Mouse (Mus musculus) CH12.LX (cell line): ENCODE data around the gene Adcyap1. TPM values are rescaled to one million over a fixed set of nuclear protein-coding genes. Genes with fewer than 3 reads are reported as not detected.

Source experiments
- DNase-seq: peaks from one replicate; pipeline ENCODE4 v3.0.0-alpha.2; 2013; ENCODE audit errors: extremely low read depth
- H3K27ac ChIP-seq: 2 replicates; pipeline ENCODE4 v1.5.1; 2012; ENCODE audit warnings: low read depth, mild to moderate bottlenecking, control low read depth, moderate library complexity; ENCODE audit not compliant: insufficient read depth
- H3K27me3 ChIP-seq: replicated peaks from 2 replicates; pipeline ENCODE3; 2012; ENCODE audit warnings: inconsistent platforms
- H3K36me3 ChIP-seq, 2 experiments: replicated peaks in 1 of 2; 2 replicates each; pipeline versions ENCODE3 to v1.6.1; 2012; ENCODE audit warnings: inconsistent platforms in 1 of 2, low read length in 1 of 2, mild to moderate bottlenecking in 1 of 2, mixed read lengths in 1 of 2, moderate library complexity in 1 of 2; ENCODE audit not compliant: control insufficient read depth in 1 of 2, insufficient read depth in 1 of 2
- H3K4me1 ChIP-seq, 2 experiments: 2 replicates each; pipeline ENCODE4 v1.6.1; 2012; ENCODE audit warnings: inconsistent platforms in 1 of 2, moderate library complexity in 1 of 2; ENCODE audit not compliant: insufficient read depth in 2 of 2, control insufficient read depth in 1 of 2
- H3K4me2 ChIP-seq: 2 replicates; pipeline ENCODE4 v1.6.1; 2012; ENCODE audit warnings: low read depth, mild to moderate bottlenecking, control low read depth; ENCODE audit not compliant: poor library complexity, insufficient read depth, severe bottlenecking
- H3K4me3 ChIP-seq, 3 experiments: fragments of 150-350 bp in 1 of 3; sonication (generic) in 1 of 3; replicated peaks in 1 of 3; 2 replicates each; pipeline versions ENCODE3 to v1.5.1; 2011 to 2012; ENCODE audit warnings: low read depth in 2 of 3, low read length in 2 of 3, mild to moderate bottlenecking in 2 of 3, moderate library complexity in 2 of 3, control low read depth in 1 of 3, improper control_type of control experiment in 1 of 3, inconsistent platforms in 1 of 3, mixed read lengths in 1 of 3; ENCODE audit not compliant: poor library complexity in 1 of 3
- H3K79me2 ChIP-seq: replicated peaks from 2 replicates; pipeline ENCODE4 v1.6.1; 2012; ENCODE audit warnings: mild to moderate bottlenecking, moderate library complexity; ENCODE audit not compliant: control insufficient read depth, poor library complexity, insufficient read depth, severe bottlenecking; ENCODE audit errors: extremely low read depth
- H3K9ac ChIP-seq: 2 replicates; pipeline ENCODE4 v1.6.1; 2012; ENCODE audit warnings: low read depth, mild to moderate bottlenecking, control low read depth, moderate library complexity; ENCODE audit not compliant: insufficient read depth
- H3K9me3 ChIP-seq: replicated peaks from 2 replicates; pipeline ENCODE3; 2012; ENCODE audit warnings: low read length, inconsistent platforms, mixed read lengths
- CHD1 ChIP-seq: IDR thresholded peaks from 2 replicates; pipeline ENCODE4 v1.6.1; 2012; ENCODE audit warnings: low read depth, low read length, improper control_type of control experiment, inconsistent platforms
- CTCF ChIP-seq, 2 experiments: IDR thresholded peaks in 1 of 2; conservative IDR thresholded peaks in 1 of 2; 2 replicates each; pipeline ENCODE4 v1.5.1; 2011 to 2012; ENCODE audit warnings: low read depth in 2 of 2, low read length in 2 of 2, improper control_type of control experiment in 1 of 2, inconsistent platforms in 1 of 2, mild to moderate bottlenecking in 1 of 2, moderate library complexity in 1 of 2
- E2F4 ChIP-seq: IDR thresholded peaks from 2 replicates; pipeline ENCODE4 v1.6.1; 2011; ENCODE audit warnings: low read depth, low read length, improper control_type of control experiment; ENCODE audit not compliant: insufficient replicate concordance
- EP300 ChIP-seq: IDR thresholded peaks from 2 replicates; pipeline ENCODE4 v1.6.1; 2011; ENCODE audit warnings: low read length, improper control_type of control experiment
- ETS1 ChIP-seq: conservative IDR thresholded peaks from 2 replicates; pipeline ENCODE4 v1.6.1; 2012; ENCODE audit warnings: low read depth, mild to moderate bottlenecking, inconsistent platforms, low read length, improper control_type of control experiment, moderate library complexity
- GABPA ChIP-seq: IDR thresholded peaks from 2 replicates; pipeline ENCODE4 v1.6.1; 2012; ENCODE audit warnings: low read depth, low read length, improper control_type of control experiment, inconsistent platforms; ENCODE audit not compliant: insufficient replicate concordance
- HCFC1 ChIP-seq: IDR thresholded peaks from 2 replicates; pipeline ENCODE4 v1.6.1; 2012; ENCODE audit warnings: low read depth, mild to moderate bottlenecking, inconsistent platforms, low read length, improper control_type of control experiment
- KAT2A ChIP-seq: IDR thresholded peaks from 2 replicates; pipeline ENCODE4 v1.6.1; 2012; ENCODE audit warnings: low read length, improper control_type of control experiment, inconsistent platforms; ENCODE audit not compliant: insufficient replicate concordance
- MAZ ChIP-seq: IDR thresholded peaks from 2 replicates; pipeline ENCODE4 v1.6.1; 2012; ENCODE audit warnings: low read depth, mild to moderate bottlenecking, inconsistent platforms, low read length, improper control_type of control experiment, moderate library complexity
- MEF2A ChIP-seq: IDR thresholded peaks from 2 replicates; pipeline ENCODE4 v1.6.1; 2014; ENCODE audit warnings: low read depth, mild to moderate bottlenecking, inconsistent platforms, low read length, improper control_type of control experiment, borderline replicate concordance
- MXI1 ChIP-seq: IDR thresholded peaks from 2 replicates; pipeline ENCODE4 v1.6.1; 2011; ENCODE audit warnings: mild to moderate bottlenecking, low read depth, low read length, improper control_type of control experiment
- MYC ChIP-seq: IDR thresholded peaks from 2 replicates; pipeline ENCODE4 v1.6.1; 2011; ENCODE audit warnings: low read depth, mild to moderate bottlenecking, improper control_type of control experiment, low read length
- NELFE ChIP-seq: IDR thresholded peaks from 2 replicates; pipeline ENCODE4 v1.6.1; 2011; ENCODE audit warnings: low read depth, low read length, improper control_type of control experiment
- POLR2A ChIP-seq: IDR thresholded peaks from 2 replicates; pipeline ENCODE4 v1.6.1; 2011; ENCODE audit warnings: low read depth, mild to moderate bottlenecking, improper control_type of control experiment, low read length
- POLR2AphosphoS2 ChIP-seq: IDR thresholded peaks from 2 replicates; pipeline ENCODE4 v1.6.1; 2011; ENCODE audit warnings: low read depth, low read length, improper control_type of control experiment
- RAD21 ChIP-seq: IDR thresholded peaks from 2 replicates; pipeline ENCODE4 v1.6.1; 2011; ENCODE audit warnings: low read depth, mild to moderate bottlenecking, low read length, improper control_type of control experiment, moderate library complexity
- RCOR1 ChIP-seq: conservative IDR thresholded peaks from 2 replicates; pipeline ENCODE4 v1.6.1; 2012; ENCODE audit warnings: low read depth, mild to moderate bottlenecking, inconsistent platforms, low read length, improper control_type of control experiment
- SIN3A ChIP-seq: IDR thresholded peaks from 2 replicates; pipeline ENCODE4 v1.6.1; 2012; ENCODE audit warnings: low read length, improper control_type of control experiment, inconsistent platforms
- SMC3 ChIP-seq: IDR thresholded peaks from 2 replicates; pipeline ENCODE4 v1.6.1; 2011; ENCODE audit warnings: low read depth, low read length, improper control_type of control experiment
- ZNF384 ChIP-seq: IDR thresholded peaks from 2 replicates; pipeline ENCODE4 v1.6.1; 2012; ENCODE audit warnings: low read depth, low read length, improper control_type of control experiment, inconsistent platforms
- dilution Hi-C: fragments of 300-500 bp; cut with MboI; formaldehyde crosslinking; loops from 2 replicates; pipeline ENCODE4 v1.14.3; 2020; ENCODE audit warnings: low sequenced_read_pairs; ENCODE audit not compliant: extremely low pct_unique_long_range_greater_than_20kb, extremely low pct_ligation_motif_present
- in situ Hi-C: fragments of 300-500 bp; cut with MboI; formaldehyde crosslinking; loops from 3 replicates; pipeline ENCODE4 v1.14.3; 2019; ENCODE audit warnings: low sequenced_read_pairs, low pct_ligation_motif_present, low pct_unique_long_range_greater_than_20kb, mixed read lengths
- polyA plus RNA-seq: library from polyadenylated mRNA; unstranded; fragments of >175 nt; gene quantifications from 2 replicates; pipeline ENCODE4 v1.2.1, GENCODE M21; 2012; ENCODE audit warnings: low read depth; ENCODE audit not compliant: insufficient read length
- total RNA-seq, 2 experiments: library from RNA; depleted of rRNA; stranded (reverse); fragments of 300-350 nt in 1 of 2; fragments of >200 nt in 1 of 2; gene quantifications; 2 replicates each; pipeline ENCODE4 v1.2.3; 2012 to 2014

The Adcyap1 gene
- total and polyA plus RNA-seq, 3 experiments: not detected

GRCm38 (mm10) chr17:93201265-93201925 lies 2.6 kb downstream of the Adcyap1 start:
- Histone ChIP-seq H3K9me3 (peaks cover 67% of the 10 kb centered on the region), H3K4me2 (no peak overlapping the region), H3K79me2 (no peaks in the 10 kb centered on the region), H3K27me3 (no peaks in the 10 kb centered on the region), H3K27ac (no peak overlapping the region), H3K9ac (no peak overlapping the region), H3K4me3 (no peak overlapping the region), H3K36me3 (no peaks in the 10 kb centered on the region), H3K4me1 (no peaks in the 10 kb centered on the region)
- in situ Hi-C loops: no loop called here
- no peak for DNase-seq
- TF ChIP-seq MAZ (no peak), NELFE (no peak), POLR2AphosphoS2 (no peak), CHD1 (no peak), EP300 (no peak), CTCF (conservative IDR thresholded peaks at IDR 0.05 in 1 of 2, IDR thresholded peaks at IDR 0.05 in 1 of 2; ENCODE audit: low read depth in 2 of 2, low read length in 2 of 2) (no peak), SIN3A (no peak), POLR2A (no peak)
- TF ChIP-seq, all 38 proteins: peak for 0
- dilution Hi-C loops: no loop called here

- Histone ChIP-seq H3K36me3 (no peaks in the 10 kb centered on the region), H3K27me3 (no peaks in the 10 kb centered on the region), H3K79me2 (no peaks in the 10 kb centered on the region), H3K4me1 (no peaks in the 10 kb centered on the region), H3K9me3 (peaks cover 64% of the 10 kb centered on the region), H3K4me3 (no peak overlapping the region)
- no peak for DNase-seq
- TF ChIP-seq HCFC1 (no peak), RAD21 (no peak), MEF2A (no peak), MYC (no peak), MXI1 (no peak), KAT2A (no peak), E2F4 (no peak), RCOR1 (no peak), POLR2A (no peak), CTCF (conservative IDR thresholded peaks at IDR 0.05 in 1 of 2, IDR thresholded peaks at IDR 0.05 in 1 of 2; ENCODE audit: low read depth in 2 of 2, low read length in 2 of 2) (no peak), ETS1 (no peak), SMC3 (no peak), GABPA (no peak), ZNF384 (no peak)
- TF ChIP-seq, all 38 proteins: peak for 0
- in situ Hi-C loops (no loop called here), dilution Hi-C loops (no loop called here)
- Histone ChIP-seq H3K4me2 (no peak overlapping the region), H3K9ac (no peak overlapping the region), H3K27ac (no peak overlapping the region)
These were observed 3.6 kb downstream of the Adcyap1 start for GRCm38 (mm10) chr17:93202165-93203075.
